Mouse (Mus musculus): ENCODE results near the gene Cacnb2.

Cacnb2 gene

DNA sequence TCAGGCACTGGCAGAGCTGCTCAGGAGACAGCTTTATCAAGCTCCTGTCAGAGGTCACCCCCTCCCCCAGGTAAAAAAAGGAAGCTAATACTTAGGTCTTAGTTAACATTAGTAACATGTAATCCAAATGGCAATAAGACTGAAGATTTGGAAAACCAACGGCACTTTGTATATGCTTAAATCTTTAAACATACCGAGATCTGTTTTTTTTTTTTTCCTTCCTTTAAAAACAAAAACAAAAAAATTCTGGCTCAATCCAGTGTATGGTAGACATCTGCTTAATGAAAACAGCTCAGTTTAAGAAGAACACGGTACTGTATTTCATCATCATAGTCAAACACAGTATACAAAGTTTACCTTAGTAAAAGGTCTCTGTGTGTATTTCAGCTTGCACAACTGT is at the start of gene Cacnb2:
Cacnb2 (plus strand) TSS at position 301 of the 400 bp plus-strand sequence.
- DNase-seq = no peak

GRCm38 (mm10) chr2:14568020-14568419 is 34.9 kb upstream of the Cacnb2 start:
- DNase-seq = no peak

DNA sequence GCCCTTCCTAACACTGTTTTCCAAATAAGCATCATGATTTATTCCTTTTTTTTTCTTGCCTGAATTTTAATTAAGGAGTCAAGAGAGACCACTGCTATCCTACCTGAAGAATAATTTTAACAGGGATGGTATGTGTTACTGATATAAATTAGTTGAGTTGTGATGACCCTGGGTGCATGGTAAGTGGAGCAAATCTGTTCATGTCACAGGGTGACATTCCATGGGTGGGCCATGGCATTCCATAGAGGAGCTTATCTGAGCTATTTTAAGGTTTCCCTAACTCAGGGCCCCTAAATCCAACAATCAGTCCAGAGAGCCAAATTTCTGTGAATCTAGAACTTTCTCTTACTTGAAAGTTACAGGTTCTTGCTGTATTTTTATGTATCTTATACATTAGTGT is 31.6 kb upstream of the Cacnb2 start:
- no peak for DNase-seq

GRCm38 (mm10) chr2:14589541-14589940 is 13.3 kb upstream of the Cacnb2 start:
- DNase-seq = no peak

- no peak for DNase-seq
Measured at GRCm38 (mm10) chr2:14597909-14598563, 4.9 kb upstream of the Cacnb2 start.

- peak; percentile 80 for DNase-seq
Measured at GRCm38 (mm10) chr2:14603784-14604781, 1.2 kb downstream of the Cacnb2 start.

DNA sequence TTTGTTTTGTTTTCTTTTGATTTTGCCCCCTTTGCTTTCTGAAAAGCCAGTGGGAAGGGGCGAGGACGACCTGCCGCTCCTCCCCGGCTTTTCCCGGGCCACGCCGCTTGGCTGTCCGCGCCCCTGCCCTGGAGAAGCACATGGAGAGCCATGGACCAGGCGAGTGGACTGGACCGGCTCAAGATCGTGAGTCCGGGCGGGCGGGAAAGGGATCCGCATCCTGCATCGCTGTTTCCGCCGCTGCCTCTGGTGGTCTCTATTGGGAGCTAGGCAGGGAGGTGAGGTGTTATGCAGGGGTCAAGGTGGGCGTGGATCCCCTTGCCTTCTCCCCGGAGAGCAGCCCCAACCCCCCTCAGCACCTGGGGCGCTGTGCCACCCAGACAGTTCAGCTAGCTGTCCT is 1.9 kb downstream of the Cacnb2 start:
- DNase-seq = peak; percentile 70

GRCm38 (mm10) chr2:14605207-14605606 is 2.3 kb downstream of the Cacnb2 start:
- DNase-seq = no peak

DNA sequence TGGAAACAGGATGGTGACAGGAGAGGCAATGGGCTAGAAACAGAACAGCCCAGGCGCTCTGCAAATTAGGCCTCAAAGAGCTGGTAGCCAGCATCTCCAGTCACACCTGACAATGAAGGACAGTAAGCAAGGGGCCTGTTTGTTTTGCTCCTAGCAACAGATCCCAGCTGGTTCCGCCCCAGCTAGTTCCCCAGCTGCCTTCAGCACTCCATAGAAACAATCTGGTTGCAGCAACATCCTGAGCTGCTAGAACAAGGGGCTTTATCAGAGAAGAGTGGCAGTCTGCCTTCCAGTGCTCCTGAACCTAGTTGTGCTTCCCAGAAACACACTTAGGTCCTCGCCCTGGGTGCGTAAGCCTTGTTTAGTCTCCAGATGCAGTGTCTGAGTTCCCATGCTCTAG is 5.7 kb downstream of the Cacnb2 start:
- DNase-seq = peak; percentile 34

GRCm38 (mm10) chr2:14612705-14613104 is 9.8 kb downstream of the Cacnb2 start:
- no peak for DNase-seq

DNA sequence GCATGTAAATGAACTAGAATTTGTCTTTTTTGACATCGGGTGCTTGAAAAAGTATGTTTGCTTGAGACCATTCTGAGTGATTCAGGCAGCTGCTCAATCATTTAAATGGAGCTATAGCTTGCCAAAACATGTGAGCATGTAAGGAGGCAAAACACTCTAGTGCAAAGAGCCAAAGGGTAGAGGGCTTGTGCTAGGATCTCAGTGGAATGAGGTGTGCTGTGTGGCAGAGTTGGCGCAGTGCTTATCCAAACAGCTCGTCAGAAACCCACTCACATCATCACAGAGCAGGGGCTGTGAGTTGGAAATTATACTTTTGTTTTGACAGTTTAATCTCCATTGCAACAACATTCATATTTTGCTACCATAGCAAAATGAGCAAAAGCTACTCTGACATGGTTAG is 13.5 kb downstream of the Cacnb2 start:
- no peak for DNase-seq

- DNase-seq = no peak
Measured at GRCm38 (mm10) chr2:14620120-14620853, 17.4 kb downstream of the Cacnb2 start.

DNA sequence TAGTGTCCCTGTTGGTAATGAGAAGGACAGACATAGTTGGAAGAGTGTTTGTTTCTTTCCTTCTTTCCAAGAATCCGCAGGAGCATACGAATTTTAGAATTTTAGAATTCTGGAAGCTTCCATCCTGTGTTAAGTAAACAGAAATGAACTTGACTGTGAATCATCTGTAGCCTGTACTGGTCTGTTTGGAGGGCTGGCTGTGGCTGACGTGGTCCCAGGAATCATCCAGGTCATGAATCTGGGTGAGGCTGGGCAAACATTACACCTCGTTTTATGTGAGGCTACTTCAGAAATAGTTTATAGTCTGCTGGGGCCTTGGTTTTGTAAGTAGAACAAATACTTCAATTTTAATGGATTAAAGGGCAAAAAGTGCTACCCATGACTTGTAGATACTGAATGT is 18.0 kb downstream of the Cacnb2 start:
- DNase-seq = no peak

DNA sequence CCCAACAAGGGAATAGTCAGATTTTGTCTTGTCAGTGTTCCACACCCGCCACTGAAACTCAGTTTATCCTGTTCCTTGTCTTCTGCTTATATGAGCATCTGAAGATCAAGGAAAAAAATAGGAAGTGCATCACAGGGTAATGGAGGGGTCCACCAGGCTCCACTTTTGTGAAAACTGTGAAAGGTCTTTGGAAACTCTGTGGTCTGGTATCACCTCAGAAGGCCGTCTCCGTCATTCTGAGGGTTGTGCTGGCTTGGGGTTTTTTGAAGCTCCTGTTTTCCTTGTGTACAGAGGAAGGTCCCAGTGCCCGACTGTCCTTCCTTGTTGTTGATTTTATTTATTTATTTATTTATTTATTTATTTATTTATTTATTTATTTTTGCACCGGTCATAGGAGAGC is 20.9 kb downstream of the Cacnb2 start:
- no peak for DNase-seq

DNA sequence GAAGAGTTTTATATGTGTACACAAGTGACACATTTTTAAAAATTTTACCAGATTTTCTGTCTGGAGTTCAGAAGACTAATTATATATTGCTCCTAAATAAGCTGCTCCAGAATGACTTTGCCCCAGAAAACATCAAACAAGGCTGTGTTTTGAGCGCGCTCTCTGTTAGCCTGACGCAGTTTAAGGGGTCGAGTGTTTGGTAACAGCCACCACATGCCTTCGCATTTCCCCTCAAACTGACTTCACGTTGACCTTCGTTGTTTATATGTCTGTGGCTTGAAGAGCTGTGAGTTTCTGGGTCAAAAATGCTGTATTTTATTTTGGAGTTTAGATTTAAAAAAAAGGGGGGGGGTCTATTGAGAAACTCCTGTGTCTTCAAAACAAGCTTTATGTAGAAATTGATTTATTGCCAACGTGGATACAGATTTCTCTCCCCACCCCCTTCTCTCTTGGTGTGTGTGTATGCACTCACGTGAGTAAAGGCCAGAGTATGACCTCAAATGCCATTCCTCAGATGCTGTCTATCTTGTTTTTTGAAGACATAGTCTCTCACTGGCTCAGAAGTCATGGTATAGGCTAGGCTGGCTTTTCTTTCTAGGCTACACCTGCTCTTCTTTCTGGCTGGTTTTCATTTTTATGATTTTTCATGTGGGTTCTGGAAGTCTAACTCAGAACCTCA is 27.1 kb downstream of the Cacnb2 start:
- no peak for DNase-seq

GRCm38 (mm10) chr2:14631590-14631989 is 28.7 kb downstream of the Cacnb2 start:
- DNase-seq = no peak

- DNase-seq = no peak
Measured at GRCm38 (mm10) chr2:14633202-14633601, 30.3 kb downstream of the Cacnb2 start.

DNA sequence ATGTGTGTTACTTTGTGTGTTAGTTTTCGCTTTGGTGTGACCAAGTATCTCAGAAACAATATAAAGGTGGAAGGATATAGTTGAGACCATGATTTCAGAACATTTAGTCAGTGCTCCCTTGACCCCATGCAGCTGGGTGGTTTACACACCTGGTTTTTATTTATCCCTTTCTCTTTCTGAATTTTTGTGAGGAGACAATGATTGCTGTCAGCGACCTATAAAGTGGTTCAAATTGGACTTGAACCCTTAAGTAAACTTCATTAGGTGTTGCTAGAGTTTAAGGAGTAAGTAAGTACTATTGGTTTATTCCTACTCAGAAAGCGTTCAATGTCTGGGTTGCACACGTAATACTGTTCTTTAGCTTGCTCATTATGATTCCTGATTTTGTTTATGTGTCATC is 36.4 kb downstream of the Cacnb2 start:
- DNase-seq = no peak

DNA sequence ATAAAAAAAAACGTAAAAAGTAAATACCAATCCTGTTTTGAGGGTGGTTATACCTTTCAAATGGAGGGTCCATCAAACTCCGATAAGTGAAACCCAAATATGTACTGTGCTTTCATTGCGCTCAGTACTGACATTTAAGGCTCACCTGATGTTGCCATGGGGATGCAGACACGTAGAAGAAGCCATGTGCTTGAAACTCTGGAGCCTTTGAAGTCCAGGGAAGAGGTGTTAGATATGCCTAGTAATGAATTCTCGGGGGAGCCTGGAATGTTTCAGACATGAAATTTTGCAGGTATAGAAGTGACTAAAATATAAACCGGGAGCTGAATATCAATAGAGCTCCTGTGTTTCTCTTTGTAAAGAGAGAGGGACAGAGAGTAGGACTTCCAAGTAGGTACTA is 37.0 kb downstream of the Cacnb2 start:
- no peak for DNase-seq

GRCm38 (mm10) chr2:14641040-14641439 is 38.2 kb downstream of the Cacnb2 start:
- no peak for DNase-seq

GRCm38 (mm10) chr2:14651268-14651667 is 48.4 kb downstream of the Cacnb2 start:
- DNase-seq = no peak

- no peak for DNase-seq
Measured at GRCm38 (mm10) chr2:14656673-14657072, 53.8 kb downstream of the Cacnb2 start.
